22 mouse cellular contexts compared by ENCODE assay signal in genomic region chr7:108760411-108760810, GRCm38 (mm10). TPM values are rescaled to one million over a fixed set of nuclear protein-coding genes. Genes with fewer than 3 reads are reported as not detected.
DNase-seq lines count a peak whose midpoint lies in the region; TF ChIP-seq lines count a peak whose summit lies in the region.
"Had no signal": no experiment of that assay in that cellular context is flagged by ENCODE, and none has a peak within 500 bp of the region (broad histone marks: within the 10 kb centered on the region; RNA-seq: fewer than 3 reads in every experiment).

No protein-coding gene starts in this region.

- peak; percentile 2 for DNase-seq in layer of hippocampus, adult 9-11 months
- no peak for DNase-seq in layer of hippocampus, postnatal 10 days (ENCODE audit: low spot score in 2 of 2)
- peak; percentile 59 for DNase-seq in ES-E14 (ENCODE audit: low read depth, low spot score)
- peak; percentile 70 for DNase-seq in embryo, embryonic 10 days (ENCODE audit: low spot score)
- peak; percentile 57 for DNase-seq in retina, embryonic 14.5 days (ENCODE audit: low spot score)
- DNase-seq in left cerebral cortex, postnatal 14 days (ENCODE audit: low spot score in 2 of 2) = no peak
- no peak for DNase-seq in lung, postnatal 25 days (ENCODE audit: low spot score)
- no peak for DNase-seq in gastrocnemius, adult 2 months
- DNase-seq: cerebellum, adult 9-11 months; heart, postnatal 10 days; liver; lung, adult 2 months; lung, postnatal 4 days; right cerebral cortex, postnatal 14 days; thymus, postnatal 4 days had no signal

- intact Hi-C loops in left cerebral cortex, postnatal 14 days (cut with DNase I) = no loop called here
- intact Hi-C loops in gastrocnemius, adult 2 months (cut with DNase I) = no loop called here

- no peaks in the 10 kb centered on the region for H3K9me3 ChIP-seq in ES-E14 (ENCODE audit: control insufficient read depth, insufficient read depth, low read depth, low read length)
- H3K9me3 ChIP-seq: embryonic facial prominence, embryonic 12.5 days; heart, embryonic 10.5 days; midbrain, embryonic 15.5 days had no signal

- no peaks in the 10 kb centered on the region for H3K4me1 ChIP-seq in ES-E14 (ENCODE audit: control insufficient read depth in 2 of 2, insufficient read depth in 2 of 2, low read length in 2 of 2, poor library complexity in 1 of 2)
- H3K4me1 ChIP-seq: embryonic facial prominence, embryonic 12.5 days; heart, embryonic 10.5 days; midbrain, embryonic 15.5 days had no signal

- TF ChIP-seq CTCF in gastrocnemius, adult 2 months (IDR thresholded peaks at IDR 0.05) = no peak

- in situ Hi-C loops in ES-E14 (cut with MboI; ENCODE audit: low sequenced_read_pairs in 2 of 2, unreplicated experiment in 2 of 2) = no loop called here

- no peak overlapping the region for H3K9ac ChIP-seq in ES-E14 (ENCODE audit: insufficient read depth, low read depth, low read length, poor library complexity, severe bottlenecking)
- H3K9ac ChIP-seq: embryonic facial prominence, embryonic 12.5 days; hindbrain, embryonic 14.5 days; midbrain, embryonic 15.5 days had no signal

- H3K36me3 ChIP-seq in ES-E14 (ENCODE audit: control insufficient read depth, insufficient read depth, low read length, poor library complexity, severe bottlenecking) = no peaks in the 10 kb centered on the region
- H3K36me3 ChIP-seq: embryonic facial prominence, embryonic 12.5 days; heart, embryonic 10.5 days; midbrain, embryonic 15.5 days had no signal

- H3K4me3 ChIP-seq in ES-E14 (ENCODE audit: insufficient read depth in 1 of 2, low read depth in 1 of 2, low read length in 2 of 2, poor library complexity in 1 of 2, severe bottlenecking in 1 of 2) = no peak overlapping the region
- no peak overlapping the region for H3K4me3 ChIP-seq in gastrocnemius, adult 2 months
- H3K4me3 ChIP-seq: embryonic facial prominence, embryonic 12.5 days; heart, embryonic 10.5 days; midbrain, embryonic 15.5 days had no signal

- no peak overlapping the region for H3K27ac ChIP-seq in ES-E14 (ENCODE audit: insufficient read depth, low read depth, low read length, poor library complexity, severe bottlenecking)
- H3K27ac ChIP-seq in gastrocnemius, adult 2 months = no peak overlapping the region
- H3K27ac ChIP-seq: embryonic facial prominence, embryonic 12.5 days; heart, embryonic 10.5 days; hindbrain, embryonic 14.5 days; midbrain, embryonic 15.5 days had no signal

TF ChIP-seq in ES-E14, 5 proteins besides CTCF, POLR2A, EP300 and RAD21:
- TF ChIP-seq ZNF384 (IDR thresholded peaks at IDR 0.05; ENCODE audit: low read depth, low read length) (no peak), ZC3H11A (IDR thresholded peaks at IDR 0.05; ENCODE audit: borderline replicate concordance, low read depth, low read length) (no peak), HCFC1 (IDR thresholded peaks at IDR 0.05; ENCODE audit: borderline replicate concordance, insufficient read depth, low read length) (no peak), CHD2 (IDR thresholded peaks at IDR 0.05; ENCODE audit: low read depth, low read length) (no peak), MAFK (IDR thresholded peaks at IDR 0.05; ENCODE audit: insufficient read depth, low read depth, low read length) (no peak)

RNA-seq across cellular contexts. Expression of gene Olfr513, which starts 9.6 kb away (rescaled TPM):
- total RNA-seq in layer of hippocampus, postnatal 10 days (2021) = not detected
- total RNA-seq in ES-E14 (2012; rRNA removed) = not detected in 2 replicates
- total RNA-seq in left cerebral cortex, postnatal 14 days (2021) = not detected
- not detected for total RNA-seq in gastrocnemius, adult 2 months (2021)
- total RNA-seq: gastrocnemius, postnatal 4 days; heart, postnatal 10 days; layer of hippocampus, adult 8-10 months; left cerebral cortex, postnatal 10 days had no signal

RNA-seq across cellular contexts. Expression of gene Olfr512, which starts 47.3 kb away (rescaled TPM):
- not detected for total RNA-seq in layer of hippocampus, postnatal 10 days (2021)
- total RNA-seq in ES-E14 (2012; rRNA removed) = not detected in 2 replicates
- not detected for total RNA-seq in left cerebral cortex, postnatal 14 days (2021)
- total RNA-seq in gastrocnemius, adult 2 months (2021) = not detected
- total RNA-seq: gastrocnemius, postnatal 4 days; heart, postnatal 10 days; layer of hippocampus, adult 8-10 months; left cerebral cortex, postnatal 10 days had no signal

Comparison
In these comparisons a context has a peak if more than half of its experiments do, and no peak if none do; other contexts are left out.
1. DNase-seq: peak in layer of hippocampus, adult 9-11 months (single experiment), ES-E14 (single experiment), embryo, embryonic 10 days (single experiment) and retina, embryonic 14.5 days (single experiment); none in layer of hippocampus, postnatal 10 days (0 of 2), left cerebral cortex, postnatal 14 days (0 of 2), lung, postnatal 25 days (single experiment) and gastrocnemius, adult 2 months (single experiment).